In genomic region chr13:23368583-23369420, GRCm38 (mm10) we compare ENCODE assay signal across 8 mouse cellular contexts. TPM values are rescaled to one million over a fixed set of nuclear protein-coding genes. Genes with fewer than 3 reads are reported as not detected.
A peak's percentile ranks its signal among the peaks of the same experiment; 100 is the strongest.
DNase-seq lines count a peak whose midpoint lies in the region; ATAC-seq and TF ChIP-seq lines count a peak whose summit lies in the region.

Gene Zfp322a, minus strand, starts transcription at chr13:23369208.

- peak within 1 kb of the TSS; percentile 67 for H3K4me2 ChIP-seq in hindbrain, embryonic 13.5 days

- peaks cover 41% of the 10 kb centered on the region for H3K4me1 ChIP-seq in hindbrain, embryonic 13.5 days (replicated peaks)

- CTCF ChIA-PET in Patski (lab: Charles Lee), result interaction anchor here (1.1 to 2.7 kb wide), 2 partner anchors 9 to 33 kb away, joined by 3 to 15 read pairs; no protein-coding TSS in a partner anchor

- POLR2A ChIA-PET in Patski (lab: Charles Lee), result interaction anchor here (0.6 kb wide), 1 partner anchor 1476 kb away, joined by 3 read pairs; no protein-coding TSS in a partner anchor

- peaks cover 10% of the 10 kb centered on the region for H3K36me3 ChIP-seq in hindbrain, embryonic 13.5 days

- H3K9me3 ChIP-seq in hindbrain, embryonic 13.5 days, result no peaks in the 10 kb centered on the region

- peak; percentile 99 for ATAC-seq in Patski
- peak; percentile 100 for ATAC-seq in hindbrain, embryonic 13.5 days (ENCODE audit: low FRiP score)

- WGBS in hindbrain, embryonic 13.5 days, result under 1% methylated on average over 55 of the region's 55 CpGs

- TF ChIP-seq CTCF in Patski (IDR thresholded peaks at IDR 0.05), result no peak

- peak within 1 kb of the TSS; percentile 96 for H3K27ac ChIP-seq in hindbrain, embryonic 13.5 days

- in situ Hi-C loops in Patski (cut with MboI; ENCODE audit: low pct_unique_long_range_greater_than_20kb), result no loop called here

- peak within 1 kb of the TSS; percentile 72 for H3K4me3 ChIP-seq in hindbrain, embryonic 13.5 days

- DNase-seq in Patski (ENCODE audit: low read depth, low spot score), result peak; percentile 80
- DNase-seq in cerebellum, postnatal 14 days, result peak; percentile 95 to 97
- peak; percentile 94 to 95 for DNase-seq in frontal cortex, postnatal 14 days (ENCODE audit: low spot score in 2 of 2)
- DNase-seq in layer of hippocampus, postnatal 25 days (ENCODE audit: extremely low spot score in 1 of 2, low spot score in 1 of 2), result peak; percentile 85 to 95
- peak; percentile 98 for DNase-seq in lung, postnatal 25 days (ENCODE audit: low spot score)
- peak; percentile 94 for DNase-seq in retina, embryonic 14.5 days (ENCODE audit: low spot score)
- DNase-seq in thymus, postnatal 4 days, result peak; percentile 96

- peaks cover 13% of the 10 kb centered on the region for H3K27me3 ChIP-seq in Patski
- H3K27me3 ChIP-seq in hindbrain, embryonic 13.5 days, result no peaks in the 10 kb centered on the region

- H3K9ac ChIP-seq in hindbrain, embryonic 13.5 days, result peak within 1 kb of the TSS; percentile 84

RNA-seq across cellular contexts. Expression of gene Zfp322a, which starts in this region (rescaled TPM):
- polyA plus RNA-seq in Patski (2021), result 19.9 TPM
- polyA plus RNA-seq in hindbrain, embryonic 13.5 days (2015; fragmentation: Nextera tagmentation; extraction: Ambion mirVana), result 54.5 and 58.1 TPM in 2 replicates
- 10 to 100 TPM; 34.3 to 40.0 TPM for total RNA-seq in layer of hippocampus, postnatal 25 days (2021)

Comparison
In these comparisons a context has a peak if more than half of its experiments do, and no peak if none do; other contexts are left out.
1. Peak in every context shown above with its lines: DNase-seq, ATAC-seq, H3K4me3 ChIP-seq and H3K27ac ChIP-seq.